Mouse (Mus musculus) stomach, embryonic 16.5 days (tissue): Measurements from ENCODE around the gene Sema4d. TPM values are rescaled to one million over a fixed set of nuclear protein-coding genes. Genes with fewer than 3 reads are reported as not detected.
A peak's percentile ranks its signal among the peaks of the same experiment; 100 is the strongest.
"Not testable (repeated sequence)": the region's sequence is repeated elsewhere in the genome, so short reads cannot be mapped to it uniquely, and the experiment has no call there.

Source experiments
- ATAC-seq: fragments of 200-750 bp; cut with Nextera tagmentation; 2 replicates; pipeline ENCODE4 v1.8.0; 2017; ENCODE audit warnings: moderate number of reproducible peaks, moderate TSS enrichment; ENCODE audit not compliant: insufficient read depth, low FRiP score
- H3K27ac ChIP-seq: fragments of 300-500 bp; sonication (generic); 2 replicates; pipeline ENCODE4 v1.5.1; 2014; ENCODE audit warnings: low read length
- H3K27me3 ChIP-seq: fragments of 300-500 bp; sonication (generic); 2 replicates; pipeline ENCODE4 v1.6.1; 2014; ENCODE audit warnings: low read length, control low read depth, mixed read lengths; ENCODE audit not compliant: control insufficient read depth, insufficient read depth
- H3K36me3 ChIP-seq: fragments of 300-500 bp; sonication (generic); 2 replicates; pipeline ENCODE4 v1.6.1; 2014; ENCODE audit warnings: low read length; ENCODE audit not compliant: control insufficient read depth, insufficient read depth
- H3K4me1 ChIP-seq: fragments of 300-500 bp; sonication (generic); 2 replicates; pipeline ENCODE4 v1.6.1; 2014; ENCODE audit warnings: low read length, control low read depth, mixed read lengths; ENCODE audit not compliant: control insufficient read depth, insufficient read depth
- H3K4me2 ChIP-seq: fragments of 300-500 bp; sonication (generic); 2 replicates; pipeline ENCODE4 v1.6.1; 2014; ENCODE audit warnings: low read depth, low read length, mixed read lengths
- H3K4me3 ChIP-seq: fragments of 300-500 bp; sonication (generic); replicated peaks from 2 replicates; pipeline ENCODE4 v1.5.1; 2014; ENCODE audit warnings: mild to moderate bottlenecking, low read length
- H3K9ac ChIP-seq: fragments of 300-500 bp; sonication (generic); 2 replicates; pipeline ENCODE4 v1.6.1; 2014; ENCODE audit warnings: low read length
- H3K9me3 ChIP-seq: fragments of 300-500 bp; sonication (generic); replicated peaks from 2 replicates; pipeline ENCODE4 v1.6.1; 2016; ENCODE audit warnings: low read length, control low read depth; ENCODE audit not compliant: control insufficient read depth
- WGBS: fragments of 180-500 bp; shearing (Covaris S2); extraction: QIAGEN DNeasy Blood & Tissue Kit; methylation state at CpG from one replicate; pipeline ENCODE4 v1.1.7; 2014; 5-methylcytosine and 5-hydroxymethylcytosine counted together
- polyA plus RNA-seq: library from polyadenylated mRNA; unstranded; fragments of >200 nt; fragmentation: Nextera tagmentation; extraction: Ambion mirVana; gene quantifications from 2 replicates; pipeline ENCODE4 v1.2.1, GENCODE M21; 2015

Gene Sema4d
- polyA plus RNA-seq, 1 experiment from 2014 or later, result 11.5 TPM

DNA sequence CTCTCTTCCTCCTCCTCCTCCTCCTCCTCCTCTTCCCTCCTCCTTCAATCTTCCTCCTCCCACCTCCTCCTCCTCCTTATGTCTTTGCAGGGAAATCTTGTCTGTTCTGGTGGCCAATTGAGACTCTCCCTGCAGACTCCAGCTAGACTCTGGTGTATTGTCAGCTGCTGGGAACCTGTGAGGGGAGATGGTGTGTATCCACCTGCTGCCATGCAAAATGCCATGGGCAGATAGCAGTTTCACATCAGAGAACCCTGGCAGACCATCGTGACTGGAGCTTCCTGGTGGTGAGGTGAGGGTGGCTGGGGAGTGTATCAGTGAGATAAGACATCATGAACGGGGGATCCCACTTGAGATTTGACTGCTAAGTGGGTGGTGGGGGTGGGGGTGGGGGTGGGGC is 41.0 kb upstream of the Sema4d start:
- no peak overlapping the region for H3K4me2 ChIP-seq
- H3K9me3 ChIP-seq, result no peaks in the 10 kb centered on the region
- H3K9ac ChIP-seq, result no peak overlapping the region
- ATAC-seq, result no peak
- 0 out of 2 replicates have a peak, but pooled peaks cover 3% of the 10 kb centered on the region for H3K4me1 ChIP-seq
- H3K27me3 ChIP-seq, result no peaks in the 10 kb centered on the region
- H3K36me3 ChIP-seq, result no peaks in the 10 kb centered on the region
- 42% methylated on average over 2 of the region's 2 CpGs for WGBS
- H3K4me3 ChIP-seq, result no peak overlapping the region
- no peak overlapping the region for H3K27ac ChIP-seq

DNA sequence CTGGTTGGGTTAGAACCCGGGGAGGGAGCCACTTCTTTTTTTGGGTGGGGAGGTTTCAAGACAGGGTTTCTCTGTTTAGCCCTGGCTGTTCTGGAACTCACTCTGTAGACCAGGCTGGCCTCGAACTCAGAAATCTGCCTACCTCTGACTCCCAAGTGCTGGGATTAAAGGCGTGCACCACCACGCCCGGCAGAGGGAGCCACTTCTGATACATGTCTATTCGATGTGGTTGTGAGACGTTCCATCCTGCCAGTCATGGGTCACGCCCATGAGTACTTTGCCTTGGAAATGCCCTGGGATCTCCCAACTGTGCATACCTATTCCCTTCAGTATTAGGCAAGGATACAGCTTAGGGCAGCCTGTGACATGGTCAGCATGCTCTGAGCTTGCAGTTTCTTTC is 40.5 kb upstream of the Sema4d start:
- not testable (repeated sequence) for ATAC-seq

DNA sequence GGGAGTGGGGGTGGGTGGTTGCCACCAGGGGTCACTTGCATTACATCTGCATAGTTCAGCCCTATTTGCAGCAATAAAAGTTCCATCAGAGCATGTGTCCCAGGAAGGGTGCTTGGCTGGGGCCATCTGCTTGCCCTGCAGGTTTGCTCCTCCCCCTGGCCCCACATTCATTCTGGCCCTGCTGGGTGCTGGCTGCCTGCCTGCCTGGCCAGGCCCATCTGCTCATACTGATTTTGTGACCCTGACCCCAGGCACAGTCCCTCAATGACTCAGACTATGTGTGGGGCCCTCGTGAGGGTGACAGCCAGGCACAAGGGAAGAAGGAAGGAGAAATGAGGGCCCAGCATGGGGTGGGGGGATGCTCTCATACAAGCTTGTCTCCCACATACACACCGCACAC is 40.1 kb upstream of the Sema4d start:
- Histone ChIP-seq H3K4me2 (no peak overlapping the region), H3K27me3 (no peaks in the 10 kb centered on the region), H3K4me3 (no peak overlapping the region), H3K9me3 (no peaks in the 10 kb centered on the region), H3K36me3 (no peaks in the 10 kb centered on the region), H3K9ac (no peak overlapping the region), H3K27ac (no peak overlapping the region), H3K4me1 (0 out of 2 replicates have a peak, but pooled peaks cover 3% of the 10 kb centered on the region)
- ATAC-seq, result peak; percentile 65; the same call in 1 of the 2 replicates
- 48% methylated on average over 2 of the region's 2 CpGs for WGBS

More for the DNA sequence above, 40.5 kb upstream of the Sema4d start:
- not testable (repeated sequence) for H3K27ac ChIP-seq, H3K36me3 ChIP-seq, H3K9me3 ChIP-seq, H3K9ac ChIP-seq, H3K4me1 ChIP-seq, H3K4me2 ChIP-seq, H3K27me3 ChIP-seq, H3K4me3 ChIP-seq
- 59% methylated on average over 8 of the region's 8 CpGs for WGBS

DNA sequence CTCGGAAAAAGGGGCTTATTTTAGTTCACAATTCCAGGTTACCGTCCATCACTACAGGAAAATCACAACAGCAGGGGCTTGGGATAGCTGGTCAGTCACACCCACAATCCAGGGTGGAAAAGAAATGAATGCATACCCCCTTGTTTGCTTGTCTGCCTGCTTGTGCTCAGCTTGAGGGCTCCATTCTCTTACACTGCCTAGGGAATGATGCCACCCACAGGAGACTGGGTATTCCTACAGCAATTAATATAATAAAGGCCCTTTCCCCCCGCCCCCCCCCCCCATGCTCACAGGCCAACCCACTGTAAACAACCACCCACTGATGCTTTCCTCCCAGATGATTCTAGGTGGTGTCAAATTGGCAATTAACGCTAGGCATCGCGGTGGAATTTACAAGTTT is 38.9 kb upstream of the Sema4d start:
- Histone ChIP-seq H3K36me3 (no peaks in the 10 kb centered on the region), H3K4me3 (no peak overlapping the region), H3K27me3 (no peaks in the 10 kb centered on the region), H3K4me2 (no peak overlapping the region), H3K9ac (no peak overlapping the region), H3K9me3 (no peaks in the 10 kb centered on the region), H3K4me1 (0 out of 2 replicates have a peak, but pooled peaks cover 3% of the 10 kb centered on the region), H3K27ac (no peak overlapping the region)
- no peak for ATAC-seq
- WGBS, result 79% methylated on average over 6 of the region's 6 CpGs

DNA sequence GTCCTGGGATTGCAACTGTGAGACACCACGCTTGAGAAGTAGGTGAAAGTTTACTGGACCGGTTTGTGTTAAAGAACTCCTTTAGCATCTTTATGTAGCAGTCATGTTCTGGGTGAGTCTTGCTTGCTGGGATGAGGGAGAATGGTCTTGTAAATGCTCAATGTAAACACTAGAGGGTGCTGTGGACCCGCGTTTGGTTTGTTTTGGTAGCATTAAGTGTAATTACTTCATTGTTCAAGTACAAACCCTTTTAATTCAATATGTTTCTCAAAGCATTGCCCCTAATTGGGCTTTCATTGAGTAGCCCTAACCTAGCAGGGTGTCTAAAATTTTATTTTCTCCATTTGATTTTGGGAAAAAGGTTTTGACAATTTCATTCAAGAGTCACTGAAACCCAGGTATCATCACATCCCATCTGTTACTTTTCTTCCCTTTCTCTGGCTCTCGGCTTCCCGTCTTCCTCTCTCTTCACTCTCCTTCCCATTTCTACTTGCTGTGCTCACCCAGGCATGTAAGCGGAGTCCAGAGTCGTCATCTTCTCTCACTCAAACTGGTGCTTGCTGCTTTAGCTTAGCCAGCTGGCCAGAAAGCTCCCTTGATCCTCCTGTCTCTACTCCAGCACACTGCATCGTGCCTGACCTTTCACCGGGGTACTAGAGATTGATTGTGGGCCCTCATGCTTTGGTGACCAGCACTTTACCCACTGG is 37.4 kb upstream of the Sema4d start:
- no peaks in the 10 kb centered on the region for H3K9me3 ChIP-seq
- H3K4me2 ChIP-seq, result no peak overlapping the region
- H3K27me3 ChIP-seq, result no peaks in the 10 kb centered on the region
- no peak overlapping the region for H3K27ac ChIP-seq
- H3K9ac ChIP-seq, result no peak overlapping the region
- no peak for ATAC-seq
- H3K36me3 ChIP-seq, result no peaks in the 10 kb centered on the region
- WGBS, result 38% methylated on average over 10 of the region's 10 CpGs
- H3K4me1 ChIP-seq, result 0 out of 2 replicates have a peak, but pooled peaks cover 3% of the 10 kb centered on the region
- H3K4me3 ChIP-seq, result no peak overlapping the region

DNA sequence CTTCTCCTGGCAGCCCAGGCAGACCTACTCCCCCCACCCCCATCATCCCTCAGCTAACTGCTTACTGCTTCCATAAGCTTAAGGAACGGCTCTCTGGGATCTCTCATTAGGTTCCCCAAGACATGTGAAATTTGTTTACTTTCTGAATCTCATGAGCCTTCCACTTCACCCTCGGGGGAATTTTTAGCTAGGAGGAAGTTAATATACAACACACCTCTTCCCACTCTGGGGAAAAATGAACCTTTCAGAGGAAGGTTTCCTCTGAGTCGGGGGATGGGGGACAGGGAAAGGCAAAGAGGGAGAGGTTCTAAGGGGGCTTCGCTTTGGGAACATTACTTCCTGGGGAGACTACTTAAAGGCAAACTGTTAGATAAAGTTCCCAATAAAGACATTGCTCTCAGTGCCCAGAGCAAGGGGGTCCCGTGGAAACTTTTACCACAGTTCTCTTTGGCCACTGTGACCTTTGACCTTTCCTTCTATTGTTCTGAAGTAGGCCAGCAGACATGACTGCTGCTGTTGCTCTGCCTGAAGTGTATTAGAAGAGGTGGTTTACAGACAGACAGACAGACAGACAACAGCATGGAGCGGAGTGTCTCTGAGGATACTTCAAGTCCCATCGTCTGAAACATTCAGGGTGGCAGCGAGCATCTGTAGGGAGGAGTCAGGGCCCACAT is 30.4 kb upstream of the Sema4d start:
- Histone ChIP-seq H3K27ac (no peak overlapping the region), H3K4me1 (peaks cover 6% of the 10 kb centered on the region; the same call in 1 of the 2 replicates), H3K4me2 (no peak overlapping the region), H3K9me3 (no peaks in the 10 kb centered on the region), H3K27me3 (no peaks in the 10 kb centered on the region), H3K36me3 (no peaks in the 10 kb centered on the region), H3K4me3 (no peak overlapping the region), H3K9ac (no peak overlapping the region)
- 42% methylated on average over 8 of the region's 8 CpGs for WGBS
- no peak for ATAC-seq

DNA sequence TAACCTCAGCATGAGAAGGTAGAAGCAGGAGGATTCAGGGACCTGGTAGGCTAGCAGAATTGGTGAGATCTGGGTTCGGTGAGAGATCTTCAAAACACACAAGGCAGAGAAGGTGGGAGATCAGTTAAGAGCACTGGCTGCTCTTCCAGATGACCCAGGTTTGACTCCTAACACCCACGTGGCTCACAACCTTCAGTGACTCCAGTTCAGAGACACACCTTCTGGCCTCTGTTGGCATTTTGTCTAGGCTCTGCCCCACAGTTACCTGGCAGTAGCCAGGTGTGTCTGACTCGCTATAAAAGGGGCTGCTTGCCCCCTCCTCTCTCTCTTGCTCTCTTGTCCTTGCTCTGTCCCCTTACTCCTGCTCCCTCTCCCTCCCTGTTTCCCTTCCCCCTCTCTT is 28.4 kb upstream of the Sema4d start:
- WGBS, result 45% methylated on average over 3 of the region's 3 CpGs

DNA sequence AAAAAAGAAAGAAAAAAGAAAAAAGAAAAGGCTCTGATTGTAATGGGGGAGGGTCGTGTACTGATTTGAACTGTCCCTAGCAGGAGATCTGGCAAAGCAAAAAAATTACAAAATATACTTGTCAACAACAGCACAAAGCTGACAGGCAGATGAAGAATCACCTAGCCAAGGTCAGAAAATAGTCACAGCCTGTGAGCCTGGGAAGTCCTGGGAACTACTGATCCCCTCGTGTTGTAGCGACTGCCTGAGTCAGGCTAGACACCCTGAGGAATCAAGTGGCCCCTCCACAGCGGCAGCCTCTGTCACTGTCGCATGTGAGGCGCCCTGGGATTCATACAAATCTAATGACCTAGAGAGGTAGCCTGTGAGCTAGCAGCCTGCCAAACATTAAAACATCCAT is 25.8 kb upstream of the Sema4d start:
- Histone ChIP-seq H3K36me3 (no peaks in the 10 kb centered on the region), H3K4me3 (no peak overlapping the region), H3K4me1 (peaks cover 11% of the 10 kb centered on the region), H3K9ac (no peak overlapping the region), H3K4me2 (no peak overlapping the region), H3K27me3 (no peaks in the 10 kb centered on the region), H3K27ac (no peak overlapping the region), H3K9me3 (no peaks in the 10 kb centered on the region)
- 70% methylated on average over 6 of the region's 6 CpGs for WGBS
- no peak for ATAC-seq

More for the DNA sequence above, 28.4 kb upstream of the Sema4d start:
- Histone ChIP-seq H3K4me3 (no peak overlapping the region), H3K9ac (no peak overlapping the region), H3K4me1 (peaks cover 6% of the 10 kb centered on the region; the same call in 1 of the 2 replicates), H3K27ac (no peak overlapping the region), H3K36me3 (no peaks in the 10 kb centered on the region), H3K9me3 (no peaks in the 10 kb centered on the region), H3K4me2 (no peak overlapping the region), H3K27me3 (no peaks in the 10 kb centered on the region)
- ATAC-seq, result no peak

DNA sequence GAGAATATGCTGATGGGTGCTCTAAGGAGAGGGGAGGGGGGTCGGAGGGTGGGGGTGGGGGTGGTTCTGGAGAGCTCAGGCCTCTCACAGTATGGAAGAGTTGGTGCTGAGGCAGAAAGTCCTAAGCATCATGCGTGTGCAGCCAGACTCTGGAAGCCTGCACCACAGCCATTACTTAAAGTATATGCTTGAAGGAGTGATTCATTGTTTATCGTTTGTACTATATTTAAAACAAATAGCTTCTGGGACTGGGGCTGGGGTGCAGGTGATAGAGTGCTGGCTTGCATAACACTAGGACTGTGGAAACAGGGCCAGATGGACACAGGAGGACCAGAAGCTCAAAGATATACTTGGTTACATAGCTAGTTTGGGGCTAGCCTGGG is 25.4 kb upstream of the Sema4d start:
- ATAC-seq, result no peak
- no peak overlapping the region for H3K4me2 ChIP-seq

More for the DNA sequence above, 25.4 kb upstream of the Sema4d start:
- H3K4me3 ChIP-seq, result no peak overlapping the region
- no peak overlapping the region for H3K9ac ChIP-seq
- H3K36me3 ChIP-seq, result no peaks in the 10 kb centered on the region
- WGBS, result 53% methylated on average over 3 of the region's 3 CpGs
- H3K4me1 ChIP-seq, result peaks cover 10% of the 10 kb centered on the region
- H3K27ac ChIP-seq, result no peak overlapping the region
- no peaks in the 10 kb centered on the region for H3K27me3 ChIP-seq
- H3K9me3 ChIP-seq, result no peaks in the 10 kb centered on the region
